Mouse (Mus musculus) ovary, postnatal 14 days (tissue): ENCODE data around the gene Cse1l.
A peak's percentile ranks its signal among the peaks of the same experiment; 100 is the strongest.

Experiments used
- DNase-seq: peaks from one replicate; pipeline ENCODE4 v3.0.0; 2022; ENCODE audit warnings: low spot score

Gene Cse1l

GRCm38 (mm10) chr2:166905711-166906522 is at the start of gene Cse1l:
Cse1l (plus strand) TSS chr2:166906040.
- DNase-seq, result peak; percentile 97

DNA sequence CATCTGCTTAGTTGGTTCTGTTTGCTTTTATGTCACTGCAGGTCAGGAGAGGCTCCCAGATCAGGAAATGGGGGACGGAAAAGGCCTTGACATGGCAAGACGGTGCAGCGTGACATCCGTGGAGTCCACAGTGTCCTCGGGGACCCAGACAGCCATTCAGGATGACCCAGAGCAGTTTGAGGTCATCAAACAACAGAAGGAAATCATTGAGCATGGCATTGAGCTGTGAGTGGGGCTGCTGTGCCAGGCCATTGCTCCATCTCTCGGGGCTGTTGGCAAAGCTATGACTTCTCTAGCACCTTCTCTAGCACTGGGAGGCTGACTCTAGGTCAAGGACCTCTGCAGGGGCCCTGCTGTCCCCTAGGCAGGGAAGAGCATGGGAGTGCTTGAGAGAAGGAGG is 49.5 kb upstream of the Cse1l start:
- no peak for DNase-seq

DNA sequence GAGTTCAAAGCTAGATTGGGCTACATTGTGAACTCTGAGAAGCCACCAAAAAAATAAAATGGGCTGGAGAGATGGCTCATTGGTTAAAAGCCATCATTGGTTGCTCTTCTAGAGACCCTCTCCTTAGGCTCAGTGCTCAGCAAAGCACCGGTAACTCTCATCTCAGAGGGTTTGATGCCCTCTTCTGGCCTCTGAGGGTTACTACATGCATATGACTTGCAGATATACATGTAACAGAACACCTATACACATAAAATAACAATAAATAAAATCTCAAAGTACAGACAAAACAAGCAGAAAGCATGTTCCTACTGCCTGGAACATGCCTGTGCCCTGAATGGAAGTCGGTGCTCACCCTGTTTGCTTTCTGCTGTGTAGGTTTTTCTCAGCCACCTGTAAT is 48.7 kb upstream of the Cse1l start:
- no peak for DNase-seq

DNA sequence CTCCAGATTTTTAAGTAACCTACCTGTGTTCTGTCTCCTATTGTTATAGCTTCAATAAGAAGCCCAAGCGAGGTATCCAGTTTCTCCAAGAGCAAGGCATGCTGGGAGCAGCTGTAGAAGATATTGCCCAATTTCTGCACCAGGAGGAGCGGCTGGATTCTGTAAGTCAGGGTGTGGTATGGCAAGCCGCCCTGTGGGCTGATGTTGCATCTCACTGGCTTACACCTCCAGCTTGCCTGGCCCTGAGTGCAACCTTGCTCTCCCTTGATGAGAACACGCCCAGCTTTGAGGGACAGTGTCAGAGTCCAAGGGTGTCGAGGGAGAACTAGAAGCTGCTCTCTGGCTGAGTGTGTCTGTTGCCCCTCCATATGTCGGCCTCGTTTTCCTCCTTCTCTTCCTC is 46.6 kb upstream of the Cse1l start:
- DNase-seq, result no peak

GRCm38 (mm10) chr2:166862505-166862904 is 43.3 kb upstream of the Cse1l start:
- no peak for DNase-seq

- DNase-seq, result no peak
Observed at GRCm38 (mm10) chr2:166865476-166865875, 40.4 kb upstream of the Cse1l start.

GRCm38 (mm10) chr2:166870271-166870865 is 35.5 kb upstream of the Cse1l start:
- DNase-seq, result no peak

- no peak for DNase-seq
Observed at GRCm38 (mm10) chr2:166870899-166871298, 34.9 kb upstream of the Cse1l start.

GRCm38 (mm10) chr2:166874675-166875280 is 31.1 kb upstream of the Cse1l start:
- DNase-seq, result no peak

GRCm38 (mm10) chr2:166875561-166875960 is 30.3 kb upstream of the Cse1l start:
- no peak for DNase-seq

- DNase-seq, result no peak
Observed at GRCm38 (mm10) chr2:166876331-166876730, 29.5 kb upstream of the Cse1l start.

DNA sequence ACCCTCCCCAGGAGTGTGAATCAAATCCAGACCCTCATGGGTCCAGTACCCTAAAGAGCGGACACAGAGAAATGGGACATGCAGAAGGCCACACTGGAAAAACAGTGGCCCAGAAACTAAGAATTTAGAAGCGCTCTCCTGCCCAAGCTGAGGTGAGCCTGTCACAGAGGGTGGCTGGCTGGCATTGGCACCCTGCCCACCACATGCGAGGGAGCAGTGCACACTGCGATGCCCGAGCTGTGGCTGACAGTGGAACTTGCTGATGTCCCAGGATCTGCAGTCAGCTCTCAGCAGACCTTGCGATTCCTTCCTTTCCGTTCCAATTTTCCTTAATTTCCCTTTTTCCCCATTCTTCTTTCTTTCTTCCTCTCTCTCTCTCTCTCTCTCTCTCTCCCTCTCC is 20.8 kb upstream of the Cse1l start:
- no peak for DNase-seq

GRCm38 (mm10) chr2:166885619-166886018 is 20.2 kb upstream of the Cse1l start:
- no peak for DNase-seq

GRCm38 (mm10) chr2:166886231-166886630 is 19.6 kb upstream of the Cse1l start:
- DNase-seq, result no peak

GRCm38 (mm10) chr2:166887816-166888215 is 18.0 kb upstream of the Cse1l start:
- DNase-seq, result no peak

DNA sequence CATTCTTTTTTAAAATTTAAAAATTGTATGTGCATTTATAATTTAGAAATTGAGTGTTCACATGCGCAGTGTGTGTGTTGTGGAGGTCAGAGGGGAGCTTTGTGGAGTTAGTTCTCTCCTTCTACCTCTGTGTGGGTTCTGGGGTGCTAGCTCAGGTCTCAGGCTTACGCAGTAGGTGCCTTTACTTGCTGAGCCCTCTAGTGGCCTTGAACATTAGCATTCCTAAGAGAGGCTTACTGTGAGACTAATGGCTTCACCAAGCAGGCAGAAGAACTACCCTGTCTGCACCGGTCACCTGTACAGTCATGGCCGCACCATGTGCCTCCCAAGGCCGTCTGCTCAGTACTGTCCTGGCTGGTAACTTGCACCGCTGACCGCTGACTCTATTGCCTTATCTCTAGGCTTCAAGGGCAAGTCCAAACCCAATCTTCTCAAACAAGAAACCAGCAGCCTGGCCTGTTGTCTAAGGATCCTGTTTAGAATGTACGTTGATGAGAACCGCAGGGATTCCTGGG is 14.4 kb upstream of the Cse1l start:
- DNase-seq, result no peak

DNA sequence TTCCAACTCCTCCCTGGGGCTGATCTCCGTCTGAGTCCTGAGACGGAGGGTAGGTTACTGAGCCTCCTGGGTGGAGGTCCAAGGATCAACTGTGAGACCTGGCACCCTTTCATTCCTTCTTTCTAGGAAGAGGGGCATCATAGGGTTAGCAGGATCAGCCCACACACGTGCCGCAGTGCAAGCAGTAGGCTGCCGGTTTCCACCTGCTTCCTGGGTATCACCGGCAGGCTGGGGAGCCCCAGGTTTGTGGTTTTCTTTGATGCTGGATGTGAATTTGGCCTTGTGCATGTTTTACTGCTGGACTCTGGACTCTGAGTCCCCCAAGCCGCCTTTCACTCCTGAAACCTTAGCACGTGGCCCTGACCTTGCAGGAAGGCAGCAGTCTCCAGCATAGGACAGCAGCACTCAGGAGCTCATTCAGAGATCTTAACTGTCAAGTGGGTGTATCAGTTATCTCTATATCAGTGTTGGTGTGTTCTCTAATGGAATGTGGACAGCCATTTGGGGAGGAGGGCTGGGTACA is 13.6 kb upstream of the Cse1l start:
- DNase-seq, result no peak

- no peak for DNase-seq
Observed at GRCm38 (mm10) chr2:166893036-166893435, 12.8 kb upstream of the Cse1l start.

DNA sequence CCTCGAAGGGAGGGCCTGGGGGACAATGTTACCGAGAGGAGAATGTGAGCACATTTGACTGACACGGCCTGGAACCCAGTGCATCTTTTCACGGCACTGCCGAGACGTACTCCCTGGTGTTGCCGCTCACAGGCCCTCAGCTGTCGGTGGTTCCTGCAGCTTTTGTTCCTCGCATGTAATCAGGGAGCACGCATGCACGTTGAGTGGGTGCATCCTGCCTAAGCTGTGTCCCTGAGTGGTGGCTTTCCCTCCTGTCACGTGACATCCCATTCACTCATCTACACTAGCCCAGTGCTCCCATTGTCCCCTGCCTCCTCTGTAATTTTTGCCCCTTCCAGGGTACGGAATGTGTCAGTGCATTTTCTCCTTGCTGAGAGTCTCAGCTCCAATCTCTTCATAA is 9.5 kb upstream of the Cse1l start:
- no peak for DNase-seq

GRCm38 (mm10) chr2:166896974-166897373 is 8.9 kb upstream of the Cse1l start:
- DNase-seq, result no peak

- DNase-seq, result no peak
Observed at GRCm38 (mm10) chr2:166899161-166899560, 6.7 kb upstream of the Cse1l start.

GRCm38 (mm10) chr2:166899746-166900145 is 6.1 kb upstream of the Cse1l start:
- DNase-seq, result no peak
